Mouse (Mus musculus): ENCODE measurements around the gene Pllp. TPM values are rescaled to one million over a fixed set of nuclear protein-coding genes. Genes with fewer than 3 reads are reported as not detected.

The Pllp gene
- 1 to 10 TPM in 2 of 4 experiments, under 1 TPM in 1, not detected in 1; 0.92 to 2.5 (median 1.8) TPM for total RNA-seq (2022)

DNA sequence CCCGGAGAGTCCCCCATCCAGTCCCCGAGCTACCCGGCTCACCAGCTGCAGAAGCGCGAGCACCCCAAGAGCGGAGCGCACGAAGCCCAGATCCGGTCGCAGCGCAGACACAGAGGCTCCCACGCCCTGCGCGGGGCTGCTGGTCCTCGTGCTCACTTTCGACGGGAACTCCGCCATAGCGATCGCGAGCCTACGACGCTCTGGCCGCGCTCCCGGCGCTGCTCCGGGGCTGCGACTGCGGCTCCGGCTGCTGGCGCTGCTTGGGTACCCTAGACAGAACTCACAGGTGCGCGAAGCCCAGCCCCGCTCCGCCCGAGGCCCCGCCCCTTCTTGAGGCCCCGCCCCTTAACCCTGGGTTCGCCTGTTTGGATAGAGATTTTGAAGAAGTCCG lies at the start of gene Pllp:
Pllp (minus strand) TSS at position 285 of the 391 bp plus-strand sequence.
- DNase-seq (ENCODE audit: low spot score in 2 of 2) = peak in 1 of 2 experiments; percentile 20

DNA sequence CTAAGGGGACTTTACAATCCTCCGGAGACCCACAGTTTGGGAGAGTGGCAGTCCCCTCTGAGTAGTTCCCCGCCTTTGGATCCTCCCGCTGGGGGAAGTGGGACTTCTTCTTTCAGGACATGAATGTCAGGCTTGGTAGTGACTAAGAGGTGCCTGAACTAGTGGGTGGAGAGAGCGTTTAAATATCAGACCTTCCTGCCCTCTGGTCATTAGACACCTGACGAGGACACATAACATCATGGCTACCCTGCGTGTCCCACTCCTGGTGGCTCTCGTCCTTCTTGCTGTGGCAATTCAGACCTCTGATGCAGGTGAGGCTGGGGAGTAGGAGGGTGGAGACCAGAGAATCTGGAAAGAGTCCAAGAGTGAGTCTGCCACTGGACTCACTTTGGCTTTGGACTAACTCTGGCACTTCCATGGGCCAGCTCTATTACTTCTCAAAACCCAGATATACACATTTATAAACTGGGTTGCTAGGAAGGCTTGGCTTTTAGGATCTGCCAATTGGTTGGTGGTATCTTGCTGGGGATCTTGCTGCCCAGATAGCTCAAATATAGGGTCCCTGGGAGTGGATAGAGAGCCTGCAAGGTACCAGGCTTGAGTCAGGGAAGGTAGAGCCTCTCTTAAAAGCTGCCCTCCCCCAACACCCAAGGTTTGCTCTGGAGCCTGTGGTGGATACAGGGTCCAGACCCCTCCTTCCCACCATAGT lies 49.6 kb upstream of the Pllp start, which contains the start of gene Ccl22:
Ccl22 (plus strand) TSS at position 115 of the 709 bp plus-strand sequence.
- no peak for DNase-seq (ENCODE audit: low spot score in 2 of 2)

DNA sequence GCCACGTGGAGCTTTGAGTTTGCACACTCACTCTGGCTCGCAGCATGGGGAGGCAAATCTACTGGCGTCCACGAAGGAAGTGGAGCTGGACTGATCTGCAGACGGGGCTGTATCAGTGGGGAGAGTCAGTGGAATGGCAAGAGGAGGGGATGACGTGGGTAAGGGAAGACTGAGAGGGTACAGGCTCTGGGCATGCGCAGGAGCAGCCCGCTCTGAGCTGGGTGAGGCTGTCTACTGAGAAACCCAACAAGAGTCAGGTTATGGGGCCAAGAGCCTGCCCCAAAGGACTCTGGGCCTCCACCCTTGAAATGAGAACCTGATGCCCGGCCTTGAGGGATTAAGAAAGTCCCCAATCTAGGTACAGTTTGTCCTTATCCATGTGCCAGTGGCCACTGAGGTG lies 48.9 kb upstream of the Pllp start:
- DNase-seq (ENCODE audit: low spot score in 2 of 2) = no peak

DNA sequence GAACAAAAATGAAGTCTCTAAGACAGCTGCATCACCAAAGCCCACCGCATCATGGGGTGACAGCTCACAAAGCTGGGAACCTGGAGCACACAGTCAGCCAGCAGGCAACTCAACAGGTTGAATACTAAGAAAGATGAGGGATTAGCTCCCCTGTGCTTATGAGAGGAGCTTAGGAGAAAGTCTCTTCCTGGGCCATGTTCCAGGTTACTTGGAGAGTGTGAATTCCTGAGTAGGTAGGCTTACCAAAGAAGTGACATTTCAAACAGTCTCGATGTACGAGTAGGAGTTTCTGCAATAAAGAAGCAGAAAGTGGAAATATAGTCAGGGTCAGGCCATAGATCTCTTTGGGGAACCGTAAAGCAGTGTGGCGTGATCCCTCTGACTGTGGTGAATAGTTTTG lies 48.4 kb upstream of the Pllp start:
- no peak for DNase-seq (ENCODE audit: low spot score in 2 of 2)

DNA sequence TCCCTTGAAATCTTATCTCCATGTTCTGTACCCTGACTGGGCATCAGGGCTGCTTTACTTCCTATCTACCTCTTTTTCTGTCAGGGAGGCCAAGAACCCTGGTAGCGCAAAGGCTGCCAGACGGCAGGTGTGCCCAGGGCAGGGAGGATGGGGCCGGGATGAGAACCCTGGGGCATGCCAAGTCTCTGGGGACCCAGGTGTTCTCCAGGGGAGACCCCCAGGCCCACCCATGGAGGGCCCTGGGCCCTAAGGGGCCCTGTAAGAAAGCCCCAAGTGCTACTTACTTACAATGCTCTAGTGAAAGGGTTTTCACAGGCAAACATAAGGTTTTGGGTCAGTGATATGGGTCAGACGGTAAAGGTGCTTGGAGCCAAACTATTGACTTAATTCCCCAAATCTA lies 45.6 kb upstream of the Pllp start:
- DNase-seq (ENCODE audit: low spot score in 2 of 2) = no peak

DNA sequence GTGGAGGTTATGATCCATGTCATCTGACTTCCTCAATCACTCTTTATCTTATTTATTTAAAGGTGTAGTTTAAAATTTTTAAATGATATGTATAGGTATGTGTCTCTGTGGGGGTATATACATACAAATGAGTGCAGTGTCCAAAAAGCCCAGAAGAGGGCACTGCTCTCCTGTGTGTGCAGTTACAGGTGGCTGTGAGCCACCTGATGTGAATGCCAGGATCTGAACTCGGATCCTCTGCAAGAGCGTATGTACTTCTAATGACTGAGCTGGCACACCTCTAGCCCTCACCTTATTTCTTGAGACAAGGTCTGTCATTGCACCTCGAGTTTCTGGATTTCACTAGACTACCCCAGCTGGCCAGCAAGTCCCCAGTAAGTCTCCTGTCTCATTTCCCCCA lies 44.5 kb upstream of the Pllp start:
- DNase-seq (ENCODE audit: low spot score in 2 of 2) = no peak

DNA sequence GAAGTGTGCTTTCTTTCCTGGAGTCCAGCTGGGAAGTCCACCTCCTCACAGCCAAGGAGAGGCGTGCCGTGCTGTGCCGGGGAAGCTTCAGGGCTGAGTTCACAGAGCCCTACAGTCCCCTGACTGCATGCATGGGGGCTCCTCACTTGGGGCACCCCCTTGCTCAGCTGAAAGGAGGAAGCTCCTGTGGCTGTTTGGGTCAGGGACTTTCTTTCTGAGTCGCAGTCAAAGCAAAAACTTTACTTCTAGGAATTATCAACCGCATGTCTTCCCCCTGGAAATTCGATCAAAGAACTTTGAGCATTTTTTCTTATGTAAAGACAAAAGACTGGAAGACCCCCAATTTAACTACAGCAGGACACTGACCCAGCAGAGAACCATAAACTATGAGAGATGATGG lies 43.8 kb upstream of the Pllp start:
- no peak for DNase-seq (ENCODE audit: low spot score in 2 of 2)

DNA sequence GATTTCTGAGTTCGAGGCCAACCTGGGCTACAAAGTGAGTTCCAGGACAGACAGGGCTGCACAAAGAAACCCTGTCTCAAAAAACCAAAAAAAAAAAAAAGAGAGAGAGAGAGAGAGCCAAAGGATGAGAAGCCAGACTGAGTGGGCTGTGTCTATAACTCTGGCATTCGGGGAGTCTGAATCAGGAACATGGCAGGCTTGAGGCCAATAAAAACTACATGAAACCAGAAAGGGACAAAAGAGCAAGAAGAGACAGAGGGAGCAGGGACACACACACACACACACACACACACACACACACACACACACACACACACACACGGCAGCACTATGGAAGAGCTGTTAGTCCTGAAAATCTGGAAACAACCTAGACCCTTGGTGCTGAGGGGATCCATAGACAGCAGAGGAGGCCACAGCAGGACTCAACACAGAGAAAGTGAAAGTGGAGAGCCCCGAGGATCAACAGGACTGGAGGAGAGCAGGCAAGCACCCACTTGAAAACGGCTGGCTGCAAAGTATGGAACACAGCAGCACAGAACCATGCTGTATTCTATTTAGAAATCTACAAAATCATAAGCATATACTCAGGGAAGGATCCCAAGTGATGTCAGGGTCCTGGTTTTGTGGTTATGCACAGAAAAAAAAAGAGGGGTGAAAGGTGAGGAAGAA lies 39.5 kb upstream of the Pllp start:
- no peak for DNase-seq (ENCODE audit: low spot score in 2 of 2)

DNA sequence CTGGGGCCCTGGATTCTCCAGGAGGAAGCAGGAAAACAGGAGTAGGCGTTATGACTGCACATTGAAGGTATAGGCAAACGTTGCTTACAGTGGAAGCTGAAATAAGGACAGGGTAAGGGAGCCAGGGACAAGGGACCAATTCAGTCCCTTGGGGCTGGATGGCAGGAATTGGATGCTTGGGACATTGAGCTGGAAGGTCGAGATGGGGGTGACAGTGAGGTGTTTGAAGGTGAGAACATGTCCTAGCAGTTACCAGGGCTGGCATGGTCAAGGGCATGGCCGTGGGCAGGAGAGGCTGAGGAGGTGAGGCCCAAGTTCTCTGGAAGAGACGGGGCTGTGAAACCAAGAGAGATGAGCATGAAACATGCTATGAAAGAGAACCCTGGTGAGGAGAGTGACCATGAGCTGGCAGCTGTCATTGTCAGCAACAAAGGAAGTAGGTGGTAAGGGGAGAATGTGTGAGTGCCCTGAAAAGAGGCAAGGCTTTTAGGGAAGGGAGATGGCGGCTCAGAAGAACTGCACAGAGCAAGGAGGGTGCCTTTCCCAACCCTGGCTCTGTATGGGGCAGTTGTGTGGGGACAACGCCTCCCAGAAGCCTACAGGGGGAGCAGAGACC lies 38.8 kb upstream of the Pllp start:
- DNase-seq (ENCODE audit: low spot score in 2 of 2) = no peak

DNA sequence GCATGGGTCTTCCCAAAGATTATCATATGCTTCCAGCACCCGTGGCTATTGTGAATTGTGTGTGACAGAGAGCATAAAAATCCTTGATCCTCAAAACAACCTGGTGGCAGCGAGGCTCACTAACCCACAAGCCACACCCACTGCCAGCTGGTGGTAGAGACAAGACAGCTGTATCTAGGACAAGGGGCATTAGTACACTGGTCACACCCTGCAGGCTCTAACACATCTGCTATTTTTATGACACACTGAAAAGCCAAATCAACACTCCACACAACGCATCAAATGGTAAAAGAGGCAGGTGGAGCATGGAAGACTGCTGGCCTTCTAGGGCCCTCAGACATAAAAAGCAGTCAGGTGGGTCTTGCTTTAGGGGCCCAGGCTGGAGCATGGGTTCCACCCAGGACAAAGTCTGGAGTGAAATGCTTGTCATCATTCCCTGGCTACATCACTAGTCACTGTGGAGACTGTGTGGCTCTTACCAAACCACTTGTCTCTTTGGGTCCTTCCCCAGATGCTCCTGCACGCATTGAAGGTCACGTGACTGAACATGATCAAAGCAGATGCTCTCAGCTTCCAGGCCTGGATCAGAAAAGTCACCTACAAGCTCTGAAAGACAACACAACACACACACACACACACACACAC lies 37.9 kb upstream of the Pllp start:
- DNase-seq (ENCODE audit: low spot score in 2 of 2) = no peak

DNA sequence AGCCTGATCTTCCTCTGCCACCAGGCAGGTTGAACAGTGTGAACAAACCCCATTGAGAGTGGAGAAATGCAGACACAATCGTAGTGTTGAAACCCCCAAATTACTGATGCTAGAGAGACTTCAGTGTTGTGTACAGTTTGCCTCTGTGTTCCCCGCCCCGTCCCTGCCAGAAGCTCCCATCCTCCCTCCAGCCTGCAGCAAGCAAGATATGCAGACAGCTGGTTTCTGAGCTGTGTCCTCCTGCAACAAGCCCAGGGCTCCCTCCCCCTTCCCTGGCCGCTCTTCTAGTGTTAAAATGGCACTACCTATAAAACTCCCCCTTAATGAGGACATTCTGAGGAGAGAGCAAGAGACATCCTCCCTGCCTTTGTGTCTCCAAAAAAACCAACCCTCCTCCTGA lies 33.2 kb upstream of the Pllp start:
- DNase-seq (ENCODE audit: low spot score in 2 of 2) = no peak

DNA sequence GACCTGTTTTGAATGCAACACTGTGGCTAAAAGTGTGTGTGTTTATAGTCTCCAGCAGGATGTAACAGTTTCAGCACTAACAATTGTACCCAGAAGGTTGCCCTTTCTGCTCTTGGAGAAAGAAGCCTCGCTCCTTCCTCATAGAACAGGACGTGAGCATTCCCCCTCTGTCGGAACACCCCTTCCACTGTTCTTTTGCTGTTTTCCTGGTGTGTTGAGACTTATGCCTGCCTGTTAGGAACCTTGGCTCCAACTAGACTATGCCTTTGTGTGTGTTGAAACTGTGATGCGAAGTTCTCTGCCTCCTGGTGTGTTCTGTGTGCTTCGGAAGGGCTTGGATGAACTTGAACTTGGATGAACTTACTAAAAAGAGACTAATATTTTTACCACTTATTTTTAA lies 29.9 kb upstream of the Pllp start:
- DNase-seq (ENCODE audit: low spot score in 2 of 2) = no peak

DNA sequence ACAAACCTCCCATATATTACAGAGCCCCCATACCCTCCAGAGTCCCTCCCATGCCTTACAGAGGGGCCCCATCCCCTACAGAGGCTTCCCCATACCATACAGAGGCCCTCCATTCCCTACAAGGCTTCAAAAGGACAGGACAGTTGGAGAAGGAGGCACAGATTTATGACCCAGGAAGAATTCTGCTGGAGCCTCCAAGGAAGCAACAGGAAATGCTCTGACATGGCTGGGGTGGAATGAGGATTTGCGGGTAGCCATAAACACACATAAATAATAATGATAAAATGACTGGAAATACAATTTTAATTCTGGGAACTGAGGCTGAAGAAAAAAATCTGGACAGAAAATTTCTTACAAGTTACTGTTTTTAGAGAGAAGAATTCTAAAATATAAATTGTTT lies 20.8 kb upstream of the Pllp start:
- no peak for DNase-seq (ENCODE audit: low spot score in 2 of 2)

DNA sequence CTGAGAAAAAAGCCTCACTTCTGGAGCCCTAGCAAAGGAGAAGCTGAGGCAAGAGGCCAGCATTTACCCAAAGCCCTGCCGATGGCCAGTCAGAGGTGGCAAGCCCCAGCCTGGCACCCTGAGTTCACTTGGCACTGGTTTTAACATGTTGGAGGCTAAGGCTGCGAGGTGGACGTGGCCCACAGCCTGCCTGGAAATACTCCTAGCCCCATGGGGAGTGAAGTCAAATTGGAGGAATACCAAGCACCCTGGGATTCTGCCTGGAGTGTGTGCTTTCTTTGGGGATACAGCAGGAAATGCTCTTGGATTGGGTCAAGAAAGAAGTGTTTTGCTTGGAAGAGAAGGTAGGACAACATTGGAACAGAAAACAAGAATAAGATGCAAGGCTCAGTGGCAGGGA lies 19.8 kb upstream of the Pllp start:
- no peak for DNase-seq (ENCODE audit: low spot score in 2 of 2)

DNA sequence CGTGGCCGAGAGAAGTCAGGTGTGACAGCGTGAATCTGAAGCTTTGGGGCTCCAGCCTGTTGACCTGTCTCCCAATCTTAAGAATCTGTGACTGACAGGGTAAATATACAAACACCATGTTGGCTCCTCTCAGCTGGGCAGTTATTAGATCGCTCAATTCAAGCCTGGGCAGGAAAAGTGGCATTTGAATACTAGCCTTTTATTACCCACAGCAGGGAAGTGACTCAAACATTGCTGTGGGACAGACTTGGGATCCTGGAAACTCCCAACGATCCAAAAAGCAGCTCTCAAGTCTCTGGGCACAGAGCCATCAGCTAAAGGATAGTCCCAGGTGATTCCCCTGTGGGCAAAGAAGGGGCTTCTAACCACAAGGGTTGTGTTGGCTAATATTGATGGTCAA lies 18.5 kb upstream of the Pllp start:
- no peak for DNase-seq (ENCODE audit: low spot score in 2 of 2)

DNA sequence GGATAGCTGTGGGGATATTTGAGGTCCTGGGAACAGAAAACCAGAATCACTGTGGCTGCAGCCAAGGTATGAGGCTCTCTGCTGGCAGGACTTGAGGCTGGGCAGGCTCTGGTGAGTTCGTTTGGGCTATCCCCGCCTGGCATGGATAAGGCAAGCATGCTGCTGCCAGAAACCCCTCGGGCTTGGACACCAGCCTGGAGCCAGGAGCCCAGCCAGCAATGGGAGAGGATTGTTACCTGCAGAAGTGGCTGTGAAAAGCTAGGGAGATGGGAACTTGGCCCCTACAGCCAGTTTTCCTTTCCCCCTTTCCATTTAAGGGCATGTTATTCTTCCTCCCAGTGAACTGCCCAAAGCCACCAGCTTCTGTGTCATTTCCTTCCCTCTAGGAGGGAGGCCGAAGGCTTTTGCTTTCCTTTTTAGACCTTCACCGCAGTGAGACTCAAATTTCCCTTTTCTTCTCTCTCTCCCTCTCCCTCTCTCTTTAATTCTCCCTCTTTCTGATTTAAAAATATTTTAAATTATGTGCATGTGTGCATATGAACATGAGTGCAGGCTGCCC lies 15.2 kb upstream of the Pllp start:
- DNase-seq (ENCODE audit: low spot score in 2 of 2) = no peak

DNA sequence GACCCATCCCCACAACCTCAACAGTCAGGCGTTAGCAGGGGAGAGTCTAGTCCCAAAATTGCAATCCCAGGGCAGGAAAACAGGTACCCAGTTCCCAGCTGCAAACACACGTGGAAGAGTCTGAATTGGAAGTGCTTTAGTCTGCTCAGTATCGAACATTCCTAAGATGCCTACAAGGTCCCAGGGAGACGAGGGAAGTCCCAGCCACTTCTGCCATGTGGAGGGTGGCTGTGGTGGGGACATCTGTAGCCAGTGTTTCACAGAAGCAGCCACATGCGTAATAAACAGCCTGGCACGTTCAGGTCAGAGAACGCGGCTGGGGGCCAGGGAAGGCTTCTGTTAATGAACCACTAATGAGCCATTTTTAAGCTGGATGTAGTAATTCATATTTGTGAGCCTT lies 14.3 kb upstream of the Pllp start:
- DNase-seq (ENCODE audit: low spot score in 2 of 2) = no peak

DNA sequence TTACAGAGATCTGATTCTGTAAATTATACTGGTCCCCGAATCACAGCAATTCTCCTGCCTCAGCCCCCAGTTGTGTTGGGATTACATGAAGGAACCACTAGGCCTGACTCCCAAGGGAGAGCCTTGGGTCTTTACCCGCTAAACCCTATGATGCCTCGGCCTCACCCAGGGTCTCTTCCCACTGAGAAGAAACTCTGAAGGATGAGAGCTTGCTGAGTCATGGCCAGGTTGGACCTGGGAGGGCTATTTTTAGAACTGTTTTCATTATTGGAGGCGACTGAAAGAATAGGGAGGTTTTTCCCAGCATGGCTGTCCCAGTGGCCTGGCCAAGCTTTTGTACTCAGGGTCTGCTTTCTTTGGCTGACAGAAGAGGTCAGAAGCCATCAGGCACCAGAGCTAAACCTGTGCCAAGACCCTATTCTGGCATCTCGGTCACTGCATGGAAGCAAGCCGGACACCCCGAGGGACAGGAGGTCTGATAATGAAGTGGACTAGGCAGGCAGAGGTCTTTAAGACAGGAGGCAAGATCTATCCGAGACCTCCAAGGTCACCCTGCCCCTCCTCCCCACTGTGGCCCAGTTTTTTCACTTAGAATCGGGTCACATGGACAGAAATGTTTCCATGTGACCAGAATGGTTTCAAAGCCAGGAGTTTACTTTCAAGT lies 10.8 kb upstream of the Pllp start:
- no peak for DNase-seq (ENCODE audit: low spot score in 2 of 2)

DNA sequence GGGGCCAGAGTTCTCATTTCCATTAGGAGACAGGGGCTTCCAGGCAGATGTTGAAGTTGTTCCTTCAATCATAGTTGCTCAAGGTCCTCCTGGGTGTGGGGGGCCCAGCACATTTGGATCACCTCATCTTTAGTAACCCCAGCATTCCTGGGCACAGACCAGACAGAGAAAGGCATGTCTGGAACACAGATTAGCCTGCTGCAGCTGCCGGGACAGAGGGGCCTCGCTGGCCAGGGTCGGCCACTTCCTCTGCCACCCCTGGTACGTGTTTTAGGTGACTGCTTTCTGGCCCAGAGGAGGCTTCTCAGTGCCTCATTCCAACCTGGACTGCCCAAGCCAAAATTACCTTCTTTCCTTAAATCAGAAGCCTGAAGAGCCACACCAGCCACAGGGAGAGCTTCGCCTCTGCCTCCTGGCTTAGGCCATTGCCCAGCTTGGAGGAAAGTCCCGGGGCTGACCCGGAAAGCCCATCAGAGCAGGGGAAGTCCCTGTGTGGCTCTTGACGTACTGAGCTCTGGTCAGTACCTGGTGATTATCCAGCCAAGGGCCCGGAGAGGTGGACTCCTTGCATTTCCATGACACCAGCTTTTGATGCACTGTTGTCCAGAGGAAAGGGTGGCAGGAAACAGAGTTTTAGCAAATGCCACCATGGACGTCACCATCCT lies 9.6 kb upstream of the Pllp start:
- DNase-seq (ENCODE audit: low spot score in 2 of 2) = no peak

DNA sequence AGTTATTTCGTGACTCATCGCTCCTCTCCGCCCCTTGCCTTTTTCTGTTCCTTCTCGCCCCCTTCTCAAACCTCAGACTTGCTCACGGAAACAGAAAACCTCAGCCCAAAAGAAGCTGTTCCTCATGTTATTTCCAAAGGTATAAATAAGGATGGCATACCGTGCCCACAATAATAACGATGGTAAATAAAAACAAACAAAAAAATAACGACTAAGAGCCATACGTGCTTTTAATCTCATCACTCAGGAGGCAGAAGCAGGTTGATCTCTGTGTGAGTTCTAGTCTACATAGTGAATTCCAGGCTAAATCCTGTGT lies 8.5 kb upstream of the Pllp start:
- no peak for DNase-seq (ENCODE audit: low spot score in 2 of 2)
